In genomic region chr6:36507946-36508345, GRCm38 (mm10) we compare ENCODE assay signal across 13 mouse cellular contexts.
A peak's percentile ranks its signal among the peaks of the same experiment; 100 is the strongest.
DNase-seq lines count a peak whose midpoint lies in the region; ATAC-seq and TF ChIP-seq lines count a peak whose summit lies in the region.
"Had no signal": no experiment of that assay in that cellular context is flagged by ENCODE, and none has a peak within 500 bp of the region (broad histone marks: within the 10 kb centered on the region; RNA-seq: fewer than 3 reads in every experiment).

No protein-coding gene starts in this region.

- intact Hi-C loops in heart, adult 2 months (cut with DNase I): loop anchor here (5.0 kb wide), 1 partner anchor 116 kb away; no protein-coding TSS in a partner anchor

- DNase-seq in lung, embryonic 14.5 days: peak; percentile 40
- DNase-seq in lung, adult 2 months: no peak
- peak in 1 of 2 experiments; percentile 63 for DNase-seq in heart, adult 2 months
- peak; percentile 20 for DNase-seq in mesoderm, embryonic 11.5 days (ENCODE audit: low read depth, low spot score)
- no peak for DNase-seq in urinary bladder, postnatal 36 days (ENCODE audit: low spot score in 2 of 2)
- DNase-seq in right cerebral cortex, postnatal 25 days: no peak
- DNase-seq: cerebellum, adult 2 months; liver, embryonic 13.5 days had no signal

- no peak for TF ChIP-seq CTCF in lung, embryonic 14.5 days (IDR thresholded peaks at IDR 0.05; ENCODE audit: low read depth)
- TF ChIP-seq CTCF in lung, adult 2 months (IDR thresholded peaks at IDR 0.05; ENCODE audit: insufficient read depth, low read length): no peak
- TF ChIP-seq CTCF in heart, adult 2 months (IDR thresholded peaks at IDR 0.05): no peak

- no peak overlapping the region for H3K4me2 ChIP-seq in lung, embryonic 14.5 days
- H3K4me2 ChIP-seq in heart, embryonic 12.5 days: peak overlapping the region; percentile 29; the same call in 1 of the 2 replicates
- H3K4me2 ChIP-seq: intestine, embryonic 15.5 days; liver, embryonic 13.5 days; neural tube, embryonic 13.5 days had no signal

- peak; percentile 47; the same call in 1 of the 2 replicates for TF ChIP-seq EP300 in heart, adult 2 months (IDR thresholded peaks at IDR 0.05; ENCODE audit: insufficient read depth, low read depth, low read length)

- H3K9ac ChIP-seq in lung, embryonic 14.5 days: no peak overlapping the region
- H3K9ac ChIP-seq in heart, adult 2 months (ENCODE audit: low read depth, low read length): no peak overlapping the region
- H3K9ac ChIP-seq in heart, embryonic 12.5 days: no peak overlapping the region
- H3K9ac ChIP-seq: intestine, embryonic 15.5 days; liver, embryonic 13.5 days; neural tube, embryonic 13.5 days had no signal

- H3K36me3 ChIP-seq in lung, embryonic 14.5 days (ENCODE audit: insufficient read depth): no peaks in the 10 kb centered on the region
- peaks cover 4% of the 10 kb centered on the region; the same call in 1 of the 2 replicates for H3K36me3 ChIP-seq in heart, adult 2 months (ENCODE audit: control insufficient read depth, insufficient read depth, low read length)
- no peaks in the 10 kb centered on the region for H3K36me3 ChIP-seq in heart, embryonic 12.5 days
- H3K36me3 ChIP-seq: intestine, embryonic 15.5 days; limb, embryonic 10.5 days; liver, embryonic 13.5 days; neural tube, embryonic 13.5 days had no signal

- 25% methylated on average over 7 of the region's 7 CpGs for WGBS in lung, embryonic 14.5 days
- WGBS in lung, adult 2 months: 41% methylated on average over 7 of the region's 7 CpGs
- 26% methylated on average over 7 of the region's 7 CpGs for WGBS in heart, adult 2 months
- WGBS in heart, embryonic 12.5 days: 18% methylated on average over 7 of the region's 7 CpGs

- H3K4me1 ChIP-seq in lung, embryonic 14.5 days (ENCODE audit: insufficient read depth): no peaks in the 10 kb centered on the region
- H3K4me1 ChIP-seq in lung, adult 2 months (ENCODE audit: control insufficient read depth, insufficient read depth, low read length): no peaks in the 10 kb centered on the region
- H3K4me1 ChIP-seq in heart, adult 2 months (ENCODE audit: control insufficient read depth, insufficient read depth, low read length): peaks cover 2% of the 10 kb centered on the region
- peaks cover 16% of the 10 kb centered on the region for H3K4me1 ChIP-seq in heart, embryonic 12.5 days (replicated peaks)
- H3K4me1 ChIP-seq: intestine, embryonic 15.5 days; liver, embryonic 13.5 days had no signal

- H3K27ac ChIP-seq in lung, embryonic 14.5 days (ENCODE audit: low read depth): no peak overlapping the region
- peak overlapping the region; percentile 90 for H3K27ac ChIP-seq in heart, adult 2 months
- peak overlapping the region; percentile 94 for H3K27ac ChIP-seq in heart, embryonic 12.5 days (ENCODE audit: poor library complexity, severe bottlenecking)
- H3K27ac ChIP-seq: intestine, embryonic 15.5 days; limb, embryonic 10.5 days; liver, embryonic 13.5 days; neural tube, embryonic 13.5 days had no signal

- no peaks in the 10 kb centered on the region for H3K9me3 ChIP-seq in lung, embryonic 14.5 days (ENCODE audit: low read depth, low read length)
- no peaks in the 10 kb centered on the region for H3K9me3 ChIP-seq in heart, embryonic 12.5 days (replicated peaks)
- H3K9me3 ChIP-seq: intestine, embryonic 15.5 days; limb, embryonic 10.5 days; liver, embryonic 13.5 days; neural tube, embryonic 13.5 days had no signal

- ATAC-seq in lung, embryonic 14.5 days (ENCODE audit: insufficient read depth): no peak
- ATAC-seq in heart, embryonic 12.5 days (ENCODE audit: insufficient number of reproducible peaks, low FRiP score): peak; percentile 75
- ATAC-seq: intestine, embryonic 15.5 days had no signal

- TF ChIP-seq POLR2A in lung, adult 2 months (IDR thresholded peaks at IDR 0.05; ENCODE audit: borderline replicate concordance, extremely low read depth, low read depth, low read length): no peak
- TF ChIP-seq POLR2A in heart, adult 2 months (IDR thresholded peaks at IDR 0.05; ENCODE audit: insufficient read depth, low read depth, low read length): peak; percentile 55

- no peak overlapping the region for H3K4me3 ChIP-seq in lung, embryonic 14.5 days (ENCODE audit: low read depth, low read length)
- no peak overlapping the region for H3K4me3 ChIP-seq in lung, adult 2 months (replicated peaks; ENCODE audit: extremely low read depth, low read depth, low read length)
- no peak overlapping the region for H3K4me3 ChIP-seq in heart, adult 2 months
- no peak overlapping the region for H3K4me3 ChIP-seq in heart, embryonic 12.5 days
- H3K4me3 ChIP-seq: intestine, embryonic 15.5 days; limb, embryonic 10.5 days; liver, embryonic 13.5 days; neural tube, embryonic 13.5 days had no signal

- H3K27me3 ChIP-seq in lung, embryonic 14.5 days (ENCODE audit: insufficient read depth, low read length): no peaks in the 10 kb centered on the region
- no peaks in the 10 kb centered on the region for H3K27me3 ChIP-seq in heart, adult 2 months (ENCODE audit: control insufficient read depth, insufficient read depth, low read length)
- H3K27me3 ChIP-seq in heart, embryonic 12.5 days (replicated peaks): no peaks in the 10 kb centered on the region
- H3K27me3 ChIP-seq: CH12.LX; intestine, embryonic 15.5 days; liver, embryonic 13.5 days; neural tube, embryonic 13.5 days had no signal

- H3K79me2 ChIP-seq in heart, adult 2 months (replicated peaks; ENCODE audit: control insufficient read depth, insufficient read depth, low read length): no peaks in the 10 kb centered on the region

Comparison
In these comparisons a context has a peak if more than half of its experiments do, and no peak if none do; other contexts are left out.
1. DNase-seq: peak in lung, embryonic 14.5 days (single experiment) and mesoderm, embryonic 11.5 days (single experiment); none in lung, adult 2 months (single experiment), urinary bladder, postnatal 36 days (0 of 2) and right cerebral cortex, postnatal 25 days (single experiment).